Mouse (Mus musculus): ENCODE results near the gene Jak3. TPM values are rescaled to one million over a fixed set of nuclear protein-coding genes. Genes with fewer than 3 reads are reported as not detected.

Jak3 gene
- polyA plus RNA-seq, 1 experiment from 2014 or later: 3.8 TPM

DNA sequence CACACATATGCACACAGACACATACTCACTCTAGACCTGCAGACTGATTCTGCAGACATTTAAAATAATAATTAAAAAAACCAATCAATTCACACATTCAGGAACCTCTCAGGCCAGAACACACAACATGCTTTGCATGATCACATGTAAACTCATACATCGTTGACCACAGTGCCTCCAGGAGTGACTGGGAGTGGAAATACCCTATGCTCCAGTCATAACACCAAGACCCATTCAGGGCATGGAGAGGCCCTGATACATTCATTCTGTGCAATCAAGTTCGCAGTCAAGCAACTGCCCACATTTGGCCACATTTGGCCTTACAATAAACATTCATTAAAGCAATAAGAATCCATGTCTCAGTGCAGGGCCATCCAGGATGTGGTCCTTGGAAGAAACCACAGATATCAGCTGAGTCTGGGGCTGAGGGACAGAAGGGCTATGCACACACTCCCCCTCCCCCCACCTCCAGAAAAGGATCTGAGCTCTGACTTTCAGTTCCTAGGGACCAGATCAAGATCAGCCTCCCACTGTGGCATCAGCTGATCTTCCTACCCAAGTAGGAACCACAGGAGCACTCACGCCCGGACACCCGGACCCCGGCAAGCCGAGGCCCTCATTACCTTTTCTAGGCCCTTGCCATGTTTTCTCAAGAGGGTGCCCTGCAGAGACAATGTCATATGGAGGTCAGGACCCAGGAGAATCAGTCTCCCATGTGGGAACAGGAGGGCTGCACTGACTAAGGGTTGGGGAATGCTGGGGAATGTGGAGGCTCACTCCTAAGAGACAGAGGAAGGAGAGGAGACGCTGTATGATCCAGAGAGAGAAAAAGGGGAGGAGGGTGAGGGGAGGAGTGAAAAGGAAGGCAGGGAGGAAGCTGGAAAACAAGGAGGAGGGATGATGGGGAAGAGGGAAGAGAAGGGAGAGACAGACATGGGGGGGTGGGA lies 38.7 kb upstream of the Jak3 start:
- H3K9ac ChIP-seq (replicated peaks): no peak overlapping the region
- H3K4me3 ChIP-seq (replicated peaks): no peak overlapping the region
- no peak for ATAC-seq (ENCODE audit: insufficient number of reproducible peaks, insufficient read depth, low FRiP score, low TSS enrichment, low read depth)
- 71% methylated on average over 8 of the region's 8 CpGs for WGBS
- H3K36me3 ChIP-seq: no peaks in the 10 kb centered on the region
- H3K4me2 ChIP-seq: no peak overlapping the region
- H3K9me3 ChIP-seq: peaks cover 13% of the 10 kb centered on the region
- H3K27me3 ChIP-seq: peaks cover 67% of the 10 kb centered on the region
- H3K4me1 ChIP-seq (replicated peaks): peaks cover 5% of the 10 kb centered on the region; the same call in 1 of the 2 replicates
- no peak overlapping the region for H3K27ac ChIP-seq

DNA sequence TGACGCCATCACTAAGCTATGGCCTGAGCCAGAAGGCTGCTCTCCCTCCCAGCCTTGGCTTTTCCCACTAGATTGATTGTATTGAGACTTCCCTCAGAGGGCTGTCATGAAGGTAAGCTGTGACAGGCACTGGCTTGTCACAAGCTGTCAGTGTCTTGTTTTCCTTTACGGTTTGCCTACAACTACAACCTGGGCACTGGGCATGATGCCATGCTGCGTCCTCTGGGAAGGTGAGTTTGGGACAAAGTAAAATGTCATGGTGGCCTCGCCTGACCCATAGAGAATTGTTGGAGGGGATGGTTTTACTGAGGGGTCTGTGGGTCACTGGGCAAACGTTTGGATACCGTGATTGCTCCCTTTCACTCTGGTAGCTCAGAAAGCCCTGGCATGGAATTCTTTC lies 37.8 kb upstream of the Jak3 start:
- H3K36me3 ChIP-seq: no peaks in the 10 kb centered on the region
- H3K4me2 ChIP-seq: no peak overlapping the region
- H3K27me3 ChIP-seq: peaks cover 60% of the 10 kb centered on the region
- H3K4me1 ChIP-seq (replicated peaks): peaks cover 5% of the 10 kb centered on the region; the same call in 1 of the 2 replicates
- H3K9me3 ChIP-seq: peaks cover 4% of the 10 kb centered on the region
- 76% methylated on average over 6 of the region's 6 CpGs for WGBS
- no peak overlapping the region for H3K4me3 ChIP-seq (replicated peaks)
- no peak overlapping the region for H3K9ac ChIP-seq (replicated peaks)
- ATAC-seq (ENCODE audit: insufficient number of reproducible peaks, insufficient read depth, low FRiP score, low TSS enrichment, low read depth): no peak
- no peak overlapping the region for H3K27ac ChIP-seq

DNA sequence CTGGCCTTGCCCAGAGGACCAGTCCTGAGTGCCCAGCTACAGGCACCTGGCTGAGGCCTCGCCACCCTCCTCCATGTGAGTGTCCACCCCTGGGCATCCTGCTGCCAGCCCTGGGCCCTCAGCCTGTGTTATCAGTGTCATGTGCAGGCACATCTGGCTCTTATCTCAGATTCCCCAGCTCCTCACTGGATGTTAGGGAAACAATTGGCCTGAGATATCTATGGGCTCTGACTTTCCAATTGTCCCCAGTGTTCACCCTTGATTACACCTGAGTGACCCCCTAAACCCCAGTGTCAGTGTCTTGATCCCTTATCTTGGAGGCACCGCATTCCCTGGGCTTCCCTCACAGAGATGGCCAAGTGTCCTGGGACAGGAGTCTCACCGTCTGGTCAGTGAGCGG lies 36.8 kb upstream of the Jak3 start:
- 84% methylated on average over 4 of the region's 4 CpGs for WGBS
- H3K4me3 ChIP-seq (replicated peaks): no peak overlapping the region
- no peak overlapping the region for H3K27ac ChIP-seq
- ATAC-seq (ENCODE audit: insufficient number of reproducible peaks, insufficient read depth, low FRiP score, low TSS enrichment, low read depth): no peak
- H3K4me1 ChIP-seq (replicated peaks): peaks cover 3% of the 10 kb centered on the region; the same call in 1 of the 2 replicates
- H3K36me3 ChIP-seq: no peaks in the 10 kb centered on the region
- no peak overlapping the region for H3K4me2 ChIP-seq
- no peak overlapping the region for H3K9ac ChIP-seq (replicated peaks)
- no peaks in the 10 kb centered on the region for H3K9me3 ChIP-seq
- H3K27me3 ChIP-seq: peaks cover 50% of the 10 kb centered on the region

DNA sequence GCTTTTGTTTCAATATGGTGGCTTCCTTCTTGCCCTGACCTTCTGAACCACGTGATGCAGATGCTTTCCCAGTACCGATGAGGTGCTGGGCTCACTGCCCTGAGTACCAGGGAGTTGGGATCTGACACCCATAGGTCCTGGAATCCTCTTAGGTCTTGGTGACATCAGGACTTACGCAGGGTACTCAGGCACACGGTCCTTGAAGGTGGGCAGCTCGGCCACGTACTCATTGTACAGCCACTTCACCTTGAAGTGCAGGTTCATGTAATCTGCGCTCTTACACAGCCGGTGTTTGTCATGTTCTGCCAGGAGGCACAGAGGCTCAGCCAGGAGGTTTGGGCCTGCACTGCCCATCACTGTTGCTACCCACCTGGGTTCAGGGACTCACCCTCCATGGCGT lies 30.6 kb upstream of the Jak3 start:
- Histone ChIP-seq H3K27ac (no peak overlapping the region), H3K36me3 (no peaks in the 10 kb centered on the region), H3K4me2 (no peak overlapping the region), H3K9me3 (no peaks in the 10 kb centered on the region), H3K27me3 (0 out of 2 replicates have a peak, but pooled peaks cover 12% of the 10 kb centered on the region), H3K9ac (replicated peaks) (no peak overlapping the region), H3K4me3 (replicated peaks) (no peak overlapping the region), H3K4me1 (replicated peaks) (no peaks in the 10 kb centered on the region)
- 80% methylated on average over 9 of the region's 9 CpGs for WGBS
- ATAC-seq (ENCODE audit: insufficient number of reproducible peaks, insufficient read depth, low FRiP score, low TSS enrichment, low read depth): no peak

DNA sequence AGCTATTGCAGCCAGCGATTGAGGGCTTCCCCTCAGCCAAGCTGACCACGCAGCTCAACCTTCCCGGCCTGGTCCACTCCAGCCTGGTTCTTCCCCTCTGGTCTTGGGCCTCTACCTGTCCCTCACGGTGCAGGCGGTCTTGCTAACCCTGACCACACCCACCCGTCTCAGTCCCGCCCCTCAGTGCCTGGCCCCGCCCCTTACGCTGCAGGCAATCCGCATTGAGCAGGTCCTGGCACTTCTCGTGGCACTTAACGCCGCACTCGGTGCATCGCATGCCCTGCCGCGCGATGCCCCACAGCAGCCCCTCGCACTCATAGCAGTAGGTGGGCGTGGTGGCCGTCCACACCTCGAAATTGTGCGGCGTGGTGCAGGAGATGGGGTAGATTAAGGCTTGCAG lies 21.5 kb upstream of the Jak3 start:
- peak overlapping the region; percentile 27; the same call in 1 of the 2 replicates for H3K4me3 ChIP-seq (replicated peaks)
- no peak for ATAC-seq (ENCODE audit: insufficient number of reproducible peaks, insufficient read depth, low FRiP score, low TSS enrichment, low read depth)

DNA sequence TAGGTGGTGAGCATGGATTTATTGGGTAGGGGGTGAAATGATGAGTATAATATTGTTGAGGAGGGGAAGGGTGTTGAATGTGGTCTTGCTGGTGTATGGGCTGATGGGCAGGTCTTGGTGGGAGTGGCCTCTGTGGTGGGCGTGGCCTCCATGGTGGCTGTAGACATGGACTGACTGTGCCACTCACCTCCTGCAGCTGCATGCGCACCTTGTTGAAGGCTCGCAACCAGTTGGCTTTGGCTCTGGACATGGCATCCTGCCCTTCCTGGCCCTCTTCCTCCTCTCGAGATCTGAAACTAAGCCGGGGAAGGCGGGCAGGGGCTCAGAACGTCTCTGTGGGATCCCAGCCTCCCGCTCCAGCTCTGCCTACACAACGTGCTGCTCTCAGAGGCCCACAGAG lies 18.3 kb upstream of the Jak3 start:
- 31% methylated on average over 9 of the region's 9 CpGs for WGBS
- Histone ChIP-seq H3K4me1 (replicated peaks) (peaks cover 4% of the 10 kb centered on the region), H3K4me2 (no peak overlapping the region), H3K9ac (replicated peaks) (no peak overlapping the region), H3K27me3 (peaks cover 97% of the 10 kb centered on the region), H3K27ac (no peak overlapping the region), H3K4me3 (replicated peaks) (no peak overlapping the region), H3K36me3 (no peaks in the 10 kb centered on the region), H3K9me3 (no peaks in the 10 kb centered on the region)
- ATAC-seq (ENCODE audit: insufficient number of reproducible peaks, insufficient read depth, low FRiP score, low TSS enrichment, low read depth): no peak

More for the DNA sequence above, 21.5 kb upstream of the Jak3 start:
- Histone ChIP-seq H3K36me3 (no peaks in the 10 kb centered on the region), H3K27ac (no peak overlapping the region), H3K4me2 (peak overlapping the region; percentile 44), H3K4me1 (replicated peaks) (peaks cover 4% of the 10 kb centered on the region), H3K9ac (replicated peaks) (0 out of 2 replicates have a peak overlapping the region, but pooled peaks have one; percentile 23), H3K27me3 (peaks cover 86% of the 10 kb centered on the region), H3K9me3 (no peaks in the 10 kb centered on the region)
- WGBS: 1% methylated on average over 24 of the region's 24 CpGs

DNA sequence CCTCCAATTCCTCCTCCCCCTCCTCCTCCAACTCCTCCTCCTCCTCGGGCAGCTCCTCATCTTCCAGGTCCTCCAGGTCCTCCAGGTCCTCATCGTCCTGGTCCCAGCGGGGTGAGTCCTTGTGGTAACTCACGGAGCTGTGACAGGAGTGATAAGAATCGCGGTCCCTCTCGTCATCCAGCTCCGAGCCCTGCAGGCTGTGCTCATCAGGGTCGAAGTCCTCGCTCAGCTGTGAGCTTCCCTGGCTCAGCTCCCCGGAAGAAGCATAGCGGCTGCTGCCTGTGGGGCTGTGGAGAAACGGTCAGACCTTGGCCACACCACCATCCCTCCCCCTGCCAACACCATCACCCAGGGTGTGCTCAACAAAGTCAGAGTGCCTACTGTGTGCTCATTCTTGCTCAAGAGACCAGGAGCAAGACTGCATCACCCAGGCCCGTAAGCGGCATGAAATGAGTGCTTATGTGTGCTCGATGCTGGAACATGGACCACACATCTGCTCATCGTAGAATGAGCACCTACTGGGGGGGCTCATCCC lies 17.5 kb upstream of the Jak3 start:
- H3K4me2 ChIP-seq: no peak overlapping the region
- WGBS: 32% methylated on average over 17 of the region's 17 CpGs
- ATAC-seq (ENCODE audit: insufficient number of reproducible peaks, insufficient read depth, low FRiP score, low TSS enrichment, low read depth): no peak
- H3K9me3 ChIP-seq: no peaks in the 10 kb centered on the region
- H3K27me3 ChIP-seq: peaks cover 97% of the 10 kb centered on the region
- H3K9ac ChIP-seq (replicated peaks): no peak overlapping the region
- H3K36me3 ChIP-seq: no peaks in the 10 kb centered on the region
- H3K27ac ChIP-seq: no peak overlapping the region
- peaks cover 4% of the 10 kb centered on the region for H3K4me1 ChIP-seq (replicated peaks)
- H3K4me3 ChIP-seq (replicated peaks): no peak overlapping the region

DNA sequence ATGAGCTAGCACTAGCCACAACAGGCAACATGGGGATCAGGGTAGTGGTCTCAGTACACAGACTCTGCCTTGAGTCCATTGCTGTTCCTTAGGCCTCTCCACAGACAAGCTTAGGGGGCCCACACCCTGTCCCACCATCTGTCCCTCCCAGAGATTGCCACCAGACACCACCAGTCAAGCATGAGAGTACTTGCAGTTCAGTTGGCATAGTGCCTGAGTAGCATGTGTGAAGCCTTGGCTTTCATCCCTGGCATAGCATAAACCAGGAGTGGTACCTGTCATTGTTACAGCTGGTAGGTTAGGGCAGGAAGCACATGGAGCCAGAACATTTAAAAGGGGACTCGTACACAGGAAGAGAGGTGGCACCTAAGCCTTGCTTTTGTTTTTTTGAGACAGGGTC lies 16.3 kb upstream of the Jak3 start:
- no peaks in the 10 kb centered on the region for H3K36me3 ChIP-seq
- H3K27me3 ChIP-seq: peaks cover 97% of the 10 kb centered on the region
- no peak for ATAC-seq (ENCODE audit: insufficient number of reproducible peaks, insufficient read depth, low FRiP score, low TSS enrichment, low read depth)
- no peaks in the 10 kb centered on the region for H3K9me3 ChIP-seq
- H3K9ac ChIP-seq (replicated peaks): no peak overlapping the region
- no peak overlapping the region for H3K27ac ChIP-seq
- peaks cover under 1% of the 10 kb centered on the region for H3K4me1 ChIP-seq (replicated peaks)
- no peak overlapping the region for H3K4me2 ChIP-seq
- 61% methylated on average over 1 of the region's 1 CpGs for WGBS
- no peak overlapping the region for H3K4me3 ChIP-seq (replicated peaks)

DNA sequence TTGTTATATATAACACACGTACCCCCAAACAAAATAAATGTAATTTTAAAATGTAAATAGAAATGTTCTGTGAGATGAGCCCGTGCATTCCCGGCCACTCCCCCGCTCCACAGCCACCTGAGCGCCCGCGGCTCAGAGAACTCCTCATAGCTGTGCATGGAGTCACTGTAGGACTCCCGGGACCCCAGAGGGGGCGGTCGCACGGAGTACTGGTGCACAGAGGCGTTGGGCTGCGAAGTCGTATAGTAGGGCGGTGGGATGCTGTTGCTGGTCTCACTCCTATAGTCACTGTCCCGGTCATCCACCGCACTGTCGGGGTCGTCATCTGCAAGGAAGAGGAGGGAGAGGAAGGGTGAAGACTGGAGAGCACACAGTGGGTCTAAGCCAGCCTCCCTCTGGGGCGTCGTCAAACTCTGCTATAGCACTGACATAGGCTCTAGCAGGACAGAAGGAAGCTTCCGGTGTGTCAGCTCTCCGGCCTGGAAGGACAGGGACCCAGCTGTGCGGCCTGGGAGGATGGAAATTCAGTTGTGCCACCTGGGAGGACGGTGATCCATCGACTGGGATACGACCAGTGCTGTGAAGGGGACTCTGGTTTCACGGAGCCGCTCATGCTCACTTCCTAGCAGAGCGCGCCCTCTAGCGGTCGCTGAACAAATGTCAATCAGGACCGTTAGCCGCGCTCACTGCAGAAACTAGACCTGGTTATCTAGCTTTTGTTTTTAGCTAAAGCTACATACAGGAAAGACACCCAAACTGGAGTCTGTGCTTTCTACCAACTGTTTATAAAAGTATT lies 15.6 kb upstream of the Jak3 start:
- peak; percentile 39; the same call in 1 of the 2 replicates for ATAC-seq (ENCODE audit: insufficient number of reproducible peaks, insufficient read depth, low FRiP score, low TSS enrichment, low read depth)
- H3K4me2 ChIP-seq: peak overlapping the region; percentile 22; the same call in 1 of the 2 replicates
- H3K9me3 ChIP-seq: no peaks in the 10 kb centered on the region
- no peak overlapping the region for H3K9ac ChIP-seq (replicated peaks)
- H3K27ac ChIP-seq: no peak overlapping the region
- WGBS: 8% methylated on average over 36 of the region's 36 CpGs
- H3K27me3 ChIP-seq: peaks cover 97% of the 10 kb centered on the region
- H3K4me1 ChIP-seq (replicated peaks): no peaks in the 10 kb centered on the region
- H3K36me3 ChIP-seq: no peaks in the 10 kb centered on the region
- no peak overlapping the region for H3K4me3 ChIP-seq (replicated peaks)

DNA sequence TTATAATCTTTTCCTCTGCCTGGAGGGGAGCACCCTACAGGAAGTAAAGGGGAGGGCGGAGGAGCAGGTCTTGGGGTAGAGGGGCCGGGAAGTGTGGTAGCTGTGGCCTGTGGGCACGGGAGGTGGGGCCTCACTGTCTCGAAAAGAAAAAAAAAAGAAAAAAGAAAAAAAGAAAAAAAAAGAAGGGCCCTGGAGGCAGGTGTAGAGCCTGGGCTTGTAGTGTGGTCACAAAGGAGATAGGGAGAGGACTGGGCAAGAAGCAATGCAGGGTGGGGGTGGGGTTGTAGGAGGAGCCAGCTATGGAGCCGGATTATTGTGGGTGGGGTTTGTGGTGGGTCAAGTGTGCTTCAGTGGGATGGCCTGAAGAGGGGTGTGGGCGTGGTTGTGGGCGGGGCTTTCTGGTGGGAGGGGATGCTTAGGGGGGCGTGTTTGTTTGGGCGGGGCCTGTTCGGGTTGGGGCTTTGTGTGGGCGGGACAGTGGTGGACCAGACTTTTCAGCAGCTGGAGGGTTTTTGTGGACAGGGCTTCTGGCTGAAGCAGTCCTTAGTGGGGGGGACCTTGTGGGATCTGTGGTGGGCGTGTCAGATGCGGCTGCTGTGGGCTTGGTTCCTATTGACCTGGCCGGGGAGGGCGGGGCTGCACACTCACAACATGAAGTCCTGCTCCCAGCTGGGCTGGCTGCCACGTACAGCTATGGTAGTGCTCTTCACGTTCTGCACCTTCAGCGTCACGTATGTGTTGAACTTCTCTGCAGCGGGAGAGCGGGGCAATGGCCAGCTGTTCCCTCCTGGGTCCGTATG lies 10.6 kb upstream of the Jak3 start:
- Histone ChIP-seq H3K4me2 (peak overlapping the region; percentile 44), H3K4me1 (replicated peaks) (peaks cover 27% of the 10 kb centered on the region), H3K9me3 (no peaks in the 10 kb centered on the region), H3K27me3 (peaks cover 95% of the 10 kb centered on the region), H3K27ac (no peak overlapping the region), H3K4me3 (replicated peaks) (peak overlapping the region; percentile 16), H3K36me3 (no peaks in the 10 kb centered on the region), H3K9ac (replicated peaks) (no peak overlapping the region)
- 4% methylated on average over 22 of the region's 22 CpGs for WGBS
- ATAC-seq (ENCODE audit: insufficient number of reproducible peaks, insufficient read depth, low FRiP score, low TSS enrichment, low read depth): no peak; the same call in 1 of the 2 replicates

Data from limb, embryonic 12.5 days (tissue).